In genomic region chr14:99266749-99267148, GRCm38 (mm10) we compare ENCODE assay signal across 31 mouse cellular contexts. TPM values are rescaled to one million over a fixed set of nuclear protein-coding genes. Genes with fewer than 3 reads are reported as not detected.
"Had no signal": no experiment of that assay in that cellular context is flagged by ENCODE, and none has a peak within 500 bp of the region (broad histone marks: within the 10 kb centered on the region; RNA-seq: fewer than 3 reads in every experiment).

No protein-coding gene starts in this region.

- H3K27me3 ChIP-seq: heart, embryonic 12.5 days; heart, embryonic 13.5 days; heart, embryonic 15.5 days; hindbrain, embryonic 12.5 days; hindbrain, embryonic 13.5 days; hindbrain, embryonic 15.5 days; intestine, embryonic 15.5 days; kidney, embryonic 15.5 days had no signal

- H3K27ac ChIP-seq: heart, embryonic 10.5 days; heart, embryonic 13.5 days; heart, embryonic 15.5 days; hindbrain, embryonic 10.5 days; hindbrain, embryonic 12.5 days; hindbrain, embryonic 13.5 days; hindbrain, embryonic 14.5 days; hindbrain, embryonic 15.5 days; hindbrain, postnatal 0 days; intestine, embryonic 15.5 days; kidney, embryonic 15.5 days; kidney, postnatal 0 days; layer of hippocampus, adult 2 months had no signal

- H3K4me1 ChIP-seq: hindbrain, embryonic 10.5 days; hindbrain, embryonic 12.5 days; hindbrain, embryonic 13.5 days; hindbrain, embryonic 15.5 days; intestine, embryonic 15.5 days; kidney, embryonic 15.5 days had no signal

- H3K4me3 ChIP-seq: heart, embryonic 10.5 days; heart, embryonic 12.5 days; heart, embryonic 13.5 days; heart, embryonic 15.5 days; hindbrain, embryonic 10.5 days; hindbrain, embryonic 12.5 days; hindbrain, embryonic 13.5 days; hindbrain, embryonic 15.5 days; intestine, embryonic 15.5 days; kidney, embryonic 15.5 days; layer of hippocampus, adult 2 months had no signal

- H3K9ac ChIP-seq: heart, embryonic 12.5 days; heart, embryonic 13.5 days; heart, embryonic 15.5 days; hindbrain, embryonic 12.5 days; hindbrain, embryonic 13.5 days; hindbrain, embryonic 14.5 days; hindbrain, embryonic 15.5 days; intestine, embryonic 15.5 days; kidney, embryonic 15.5 days had no signal

- DNase-seq: heart, postnatal 10 days; heart, postnatal 14 days; heart, postnatal 36 days; heart, postnatal 4 days; kidney, adult 11 months; kidney, adult 18-20 months; kidney, adult 2 months; kidney, adult 8-10 months; kidney, adult 9 months; kidney, postnatal 10 days; kidney, postnatal 14 days; kidney, postnatal 25 days; kidney, postnatal 36 days; kidney, postnatal 4 days; layer of hippocampus, adult 9-11 months; layer of hippocampus, postnatal 36 days had no signal

- H3K9me3 ChIP-seq: heart, embryonic 10.5 days; heart, embryonic 12.5 days; heart, embryonic 13.5 days; heart, embryonic 15.5 days; hindbrain, embryonic 10.5 days; hindbrain, embryonic 12.5 days; hindbrain, embryonic 13.5 days; hindbrain, embryonic 15.5 days; intestine, embryonic 15.5 days; kidney, embryonic 15.5 days had no signal

- H3K36me3 ChIP-seq: heart, embryonic 10.5 days; heart, embryonic 12.5 days; heart, embryonic 13.5 days; heart, embryonic 15.5 days; hindbrain, embryonic 10.5 days; hindbrain, embryonic 12.5 days; hindbrain, embryonic 13.5 days; hindbrain, embryonic 15.5 days; intestine, embryonic 15.5 days; kidney, embryonic 15.5 days had no signal

RNA-seq across cellular contexts. Expression of gene Klf5, which starts 31.7 kb away (rescaled TPM):
- polyA plus RNA-seq: inflammation-experienced regulatory T-cells, adult 6 months had no signal
